Mouse (Mus musculus) layer of hippocampus, adult 2 months (tissue): Measurements from ENCODE around the gene B130006D01Rik. TPM values are rescaled to one million over a fixed set of nuclear protein-coding genes. Genes with fewer than 3 reads are reported as not detected.
A peak's percentile ranks its signal among the peaks of the same experiment; 100 is the strongest.

Experiments
- DNase-seq, 2 experiments: peaks; one replicate each; pipeline ENCODE4 v3.0.0; 2022; ENCODE audit warnings: low spot score in 2 of 2
- H3K27ac ChIP-seq: fragments of 200-600 bp; 2 replicates; pipeline ENCODE4 v1.8.1; 2022
- H3K4me3 ChIP-seq: fragments of 200-600 bp; 2 replicates; pipeline ENCODE4 v1.8.1; 2022; ENCODE audit warnings: mild to moderate bottlenecking
- CTCF ChIP-seq: fragments of 200-600 bp; conservative IDR thresholded peaks from 2 replicates; pipeline ENCODE4 v1.8.1; 2022; ENCODE audit warnings: antibody characterized with exemption, mild to moderate bottlenecking, moderate library complexity
- total RNA-seq, 2 experiments: library from RNA; stranded (reverse); gene quantifications; 2 replicates each; pipeline ENCODE4 v1.2.3; 2021

B130006D01Rik gene
- total RNA-seq, 2 experiments from 2014 or later: 1.8 to 2.3 TPM

DNA sequence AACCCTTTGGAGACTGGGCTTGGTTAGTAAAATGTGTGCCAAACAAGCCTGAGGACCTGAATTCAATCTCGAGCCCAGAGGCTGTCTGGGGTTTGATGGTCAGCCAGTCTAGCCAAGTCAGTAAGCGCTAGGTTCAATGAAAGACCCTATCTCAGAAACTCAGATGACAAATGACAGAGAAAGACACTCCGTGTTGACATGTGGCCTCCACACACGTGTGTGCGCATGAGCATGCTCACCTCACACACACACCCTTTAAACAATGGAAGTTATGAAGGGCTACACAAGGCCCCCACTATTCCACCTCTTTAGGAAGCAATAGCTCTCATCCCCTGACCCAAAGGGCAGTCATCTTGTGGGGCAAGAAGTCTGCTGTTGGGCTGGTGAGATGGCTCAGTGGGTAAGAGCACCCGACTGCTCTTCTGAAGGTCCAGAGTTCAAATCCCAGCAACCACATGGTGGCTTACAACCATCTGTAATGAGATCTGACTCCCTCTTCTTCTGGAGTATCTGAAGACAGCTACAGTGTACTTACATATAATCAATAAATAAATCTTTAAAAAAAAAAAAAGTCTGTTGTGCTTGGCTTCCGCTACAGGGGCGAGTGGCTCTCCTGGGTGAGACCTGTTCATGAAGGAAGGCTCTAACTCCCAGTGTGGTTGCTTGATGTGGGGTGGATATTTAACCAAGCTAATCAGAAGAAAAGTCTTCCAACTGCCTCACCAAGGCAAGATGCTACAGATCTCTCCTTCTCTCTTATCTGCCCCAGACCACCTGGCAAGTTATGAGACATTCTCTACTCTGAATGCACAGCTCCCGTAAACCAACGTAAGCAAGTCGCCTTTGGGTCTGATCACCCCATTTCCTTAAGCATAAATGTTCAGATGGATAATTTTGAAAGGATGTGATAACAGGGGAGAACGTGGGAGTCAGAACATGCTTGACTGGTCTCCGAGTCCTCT is 22.3 kb upstream of the B130006D01Rik start:
- TF ChIP-seq CTCF: no peak
- DNase-seq: no peak
- no peak overlapping the region for H3K27ac ChIP-seq
- H3K4me3 ChIP-seq: no peak overlapping the region

DNA sequence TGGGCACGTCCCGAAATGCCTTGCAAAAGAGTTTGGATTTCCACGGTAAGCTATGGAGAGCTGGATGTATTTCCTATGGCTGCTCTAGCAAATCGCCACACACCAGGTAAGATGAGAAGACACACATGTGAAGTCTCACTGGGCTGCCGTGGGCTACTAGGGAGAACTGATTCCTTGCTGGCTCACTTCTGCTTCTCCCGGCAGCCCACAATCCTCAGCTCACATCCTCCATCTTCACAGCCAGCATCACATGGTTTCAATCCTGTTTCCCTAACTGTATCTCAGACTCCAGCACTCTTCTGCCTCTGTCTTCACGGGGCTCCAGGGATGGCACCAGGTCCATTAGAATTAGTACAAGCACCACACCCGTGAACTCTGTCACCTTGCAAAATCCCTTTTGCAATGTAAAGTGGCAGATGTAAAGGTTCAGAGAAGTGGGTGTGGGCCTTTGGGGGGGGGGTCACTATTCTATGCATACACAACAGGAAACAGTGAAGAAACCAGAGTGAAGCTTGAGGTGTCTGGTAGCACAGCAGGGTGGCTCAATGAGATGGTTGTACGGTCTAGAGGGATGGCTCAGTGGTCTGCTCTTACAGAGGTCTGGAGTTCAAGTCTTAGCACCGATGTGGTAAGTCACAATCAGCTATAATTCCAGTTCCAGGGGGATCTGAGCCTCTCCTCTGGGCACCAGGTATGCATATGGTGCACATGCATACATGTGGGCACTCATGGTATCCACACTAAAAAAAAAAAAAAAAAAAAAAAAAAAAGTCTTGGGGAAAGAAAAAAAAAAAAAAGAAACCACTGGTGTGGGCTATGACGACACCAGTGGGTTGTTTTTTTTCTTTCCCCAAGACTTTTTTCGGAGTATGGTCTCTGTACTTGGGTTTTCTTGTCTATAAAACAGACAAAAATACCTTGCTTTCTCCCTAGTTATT is 19.1 kb upstream of the B130006D01Rik start:
- DNase-seq: no peak
- no peak for TF ChIP-seq CTCF
- H3K4me3 ChIP-seq: no peak overlapping the region
- no peak overlapping the region for H3K27ac ChIP-seq

DNA sequence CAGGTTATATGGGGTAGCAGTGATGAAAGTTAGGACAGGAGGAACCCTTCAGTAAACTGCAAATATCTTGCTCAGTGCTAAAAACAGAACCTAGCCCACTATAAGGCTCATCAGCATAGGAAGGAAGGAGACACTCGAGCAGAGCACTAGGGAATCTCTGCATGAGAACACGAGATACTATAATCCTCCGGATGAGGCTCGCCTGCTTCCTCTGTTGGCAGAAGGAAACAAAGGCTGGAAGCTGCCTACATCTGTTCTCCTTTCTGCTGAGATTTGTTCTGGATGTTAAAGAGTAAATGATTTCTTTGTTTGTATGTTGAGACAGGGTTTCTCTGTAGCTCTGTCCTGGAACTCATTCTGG is 18.4 kb upstream of the B130006D01Rik start:
- DNase-seq: peak; percentile 12 to 21

DNA sequence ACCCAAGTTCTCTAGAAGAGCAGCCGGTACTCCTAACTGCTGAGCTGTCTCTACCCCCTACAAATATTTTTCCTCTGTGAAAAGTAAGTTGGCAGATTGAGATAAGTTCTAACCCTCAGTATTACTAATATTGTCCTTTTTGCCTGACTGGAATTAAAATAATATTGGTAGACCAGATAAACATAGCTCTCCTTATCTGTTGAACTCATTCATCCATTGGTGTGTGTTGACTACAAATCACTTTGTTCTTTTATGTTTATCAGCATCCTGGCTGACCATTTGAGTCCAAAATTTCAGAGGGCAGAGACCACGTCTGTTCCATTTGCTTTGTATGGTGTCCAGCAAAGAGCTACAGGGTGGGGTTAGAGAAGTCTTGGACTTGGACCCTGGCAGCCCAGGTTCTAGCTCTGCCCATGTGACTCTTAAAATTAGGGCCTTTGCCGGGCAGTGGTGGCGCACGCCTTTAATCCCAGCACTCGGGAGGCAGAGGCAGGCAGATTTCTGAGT is 13.8 kb upstream of the B130006D01Rik start:
- no peak overlapping the region for H3K4me3 ChIP-seq
- no peak for DNase-seq
- no peak overlapping the region for H3K27ac ChIP-seq
- no peak for TF ChIP-seq CTCF

More for the DNA sequence above, 18.4 kb upstream of the B130006D01Rik start:
- Histone ChIP-seq H3K4me3 (no peak overlapping the region), H3K27ac (no peak overlapping the region)
- no peak for TF ChIP-seq CTCF

DNA sequence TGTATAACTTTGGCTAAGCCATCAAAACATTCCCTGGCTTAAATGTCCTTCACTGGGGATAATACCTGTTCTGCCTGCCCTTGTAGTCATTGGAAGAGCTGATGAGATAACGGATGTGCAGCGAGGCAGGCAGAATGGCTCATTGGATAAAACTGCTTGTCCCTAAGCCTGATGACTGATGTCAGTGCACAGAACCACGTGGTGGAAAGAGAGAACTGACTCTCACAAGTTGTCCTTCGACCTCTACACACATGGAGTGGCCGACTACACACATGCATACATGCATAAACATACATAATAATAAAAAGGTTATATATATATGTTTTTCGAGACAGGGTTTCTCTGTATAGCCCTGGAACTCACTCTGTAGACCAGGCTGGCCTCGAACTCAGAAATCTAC is 12.9 kb upstream of the B130006D01Rik start:
- DNase-seq: no peak
- Histone ChIP-seq H3K4me3 (no peak overlapping the region), H3K27ac (no peak overlapping the region)
- no peak for TF ChIP-seq CTCF

DNA sequence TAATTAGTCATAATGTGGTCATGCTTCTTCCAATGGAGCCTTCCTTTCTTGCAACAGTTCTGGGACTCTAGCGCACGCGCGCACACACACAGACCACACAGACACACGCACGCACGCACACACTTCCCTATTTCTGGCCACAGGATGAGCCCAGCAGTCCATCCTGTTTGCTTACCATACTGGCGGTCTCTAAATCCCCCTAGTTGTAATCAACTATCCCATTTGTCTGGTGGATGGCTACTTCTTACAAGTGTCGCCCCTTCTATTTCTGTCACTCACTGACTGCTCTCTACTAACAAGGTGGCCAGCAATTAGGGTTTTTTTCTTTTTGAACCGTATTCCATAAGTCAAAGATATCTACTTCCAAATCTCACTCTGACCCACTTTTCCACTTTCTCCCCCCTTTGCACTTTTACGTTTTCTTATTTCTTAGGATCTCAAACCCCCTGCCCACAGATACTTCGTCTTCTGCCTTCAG is 11.3 kb upstream of the B130006D01Rik start:
- DNase-seq: no peak
- peak overlapping the region; percentile 97 for H3K27ac ChIP-seq
- H3K4me3 ChIP-seq: peak overlapping the region; percentile 91
- TF ChIP-seq CTCF: no peak

DNA sequence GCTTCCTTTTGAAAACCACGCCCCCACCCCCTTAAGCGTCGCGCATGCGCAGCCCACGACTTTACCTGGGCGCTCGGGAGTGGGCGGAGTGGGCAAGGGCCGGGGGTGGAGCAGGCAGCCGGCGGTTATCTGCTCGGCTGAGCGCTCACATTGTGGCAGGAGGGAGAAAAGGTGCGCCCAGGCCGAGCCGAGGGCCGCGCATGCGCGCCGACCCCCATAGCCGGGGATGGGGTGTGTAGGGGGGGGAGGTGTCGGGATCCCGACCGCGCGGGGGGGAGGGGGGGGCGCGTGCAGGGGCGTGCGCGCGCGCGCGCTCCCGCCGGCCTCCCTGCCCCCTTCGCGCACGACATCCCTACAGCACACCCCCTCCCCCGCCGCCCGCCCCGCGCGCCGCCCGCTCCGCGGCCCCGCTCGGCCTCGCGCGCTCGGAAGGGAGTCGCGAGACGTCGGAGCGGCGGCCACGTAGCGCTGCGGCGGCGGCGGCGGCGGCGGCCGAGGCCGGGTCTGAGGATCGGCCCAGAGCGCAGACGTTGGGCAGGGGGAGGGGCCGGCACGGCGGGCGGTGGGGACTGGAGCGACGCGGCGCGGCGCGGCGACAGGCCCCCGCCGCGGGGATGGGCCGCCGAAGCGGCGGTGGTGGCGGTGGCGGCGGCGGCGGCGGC is 10.7 kb upstream of the B130006D01Rik start, which contains the start of gene Zfp652:
Gene Zfp652, plus strand, starts transcription at position 111 of the 662 bp plus-strand sequence.
- Histone ChIP-seq H3K4me3 (peak within 1 kb of the TSS; percentile 91), H3K27ac (peak within 1 kb of the TSS; percentile 97)
- peak; percentile 58 to 68 for DNase-seq
- TF ChIP-seq CTCF: no peak

DNA sequence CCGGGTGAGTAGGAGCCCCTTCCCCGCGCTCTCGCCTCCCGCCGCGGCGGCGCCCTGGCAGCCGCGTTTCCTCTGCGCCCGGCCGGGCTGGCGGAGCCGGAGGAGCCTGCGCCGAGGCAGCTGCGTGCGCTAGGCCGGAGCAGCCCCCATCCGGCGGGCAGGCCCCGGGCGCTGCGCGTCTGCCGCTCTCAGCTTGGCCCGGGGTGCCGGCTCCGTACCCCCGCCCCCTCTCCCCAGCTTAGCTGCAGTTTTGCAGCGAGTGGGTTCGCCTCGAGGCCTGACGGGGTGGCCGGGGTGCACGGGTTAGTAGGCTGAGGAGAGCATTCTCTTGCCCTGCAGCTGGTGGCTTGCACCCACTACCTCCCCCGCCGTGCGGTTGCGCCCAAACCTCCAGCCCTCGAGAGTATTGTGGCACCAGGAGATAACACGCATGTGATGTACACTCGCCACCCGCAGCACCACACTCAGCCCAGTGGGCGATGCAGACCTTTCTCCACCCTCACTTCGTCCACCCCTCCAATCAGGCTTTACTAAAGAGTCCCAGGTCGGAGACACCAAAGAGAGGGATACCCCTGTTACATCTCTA is 10.1 kb upstream of the B130006D01Rik start:
- Histone ChIP-seq H3K4me3 (peak overlapping the region; percentile 91), H3K27ac (peak overlapping the region; percentile 97)
- no peak for TF ChIP-seq CTCF
- peak; percentile 26 to 40 for DNase-seq

DNA sequence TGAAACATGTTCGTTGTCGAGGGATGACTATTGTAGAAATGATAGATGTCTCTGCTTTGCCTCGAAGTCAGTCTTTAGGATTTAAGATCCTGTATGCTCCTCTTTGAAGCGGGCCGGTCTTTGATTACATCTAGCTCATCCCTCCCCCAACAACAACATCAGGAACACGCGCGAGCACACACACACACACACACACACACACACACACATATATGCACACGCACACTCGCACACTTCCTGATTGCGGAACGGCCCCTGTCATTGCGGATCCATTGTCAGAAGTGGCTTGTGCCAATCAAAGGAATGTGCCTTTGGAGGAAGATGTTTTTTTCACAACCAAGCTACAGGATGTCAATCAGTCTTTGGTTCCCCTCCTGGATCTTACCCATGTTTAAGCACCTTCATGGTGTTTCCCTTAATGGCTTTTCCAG is 9.6 kb upstream of the B130006D01Rik start:
- no peak for TF ChIP-seq CTCF
- peak overlapping the region; percentile 97 for H3K27ac ChIP-seq
- DNase-seq: no peak
- H3K4me3 ChIP-seq: peak overlapping the region; percentile 91

DNA sequence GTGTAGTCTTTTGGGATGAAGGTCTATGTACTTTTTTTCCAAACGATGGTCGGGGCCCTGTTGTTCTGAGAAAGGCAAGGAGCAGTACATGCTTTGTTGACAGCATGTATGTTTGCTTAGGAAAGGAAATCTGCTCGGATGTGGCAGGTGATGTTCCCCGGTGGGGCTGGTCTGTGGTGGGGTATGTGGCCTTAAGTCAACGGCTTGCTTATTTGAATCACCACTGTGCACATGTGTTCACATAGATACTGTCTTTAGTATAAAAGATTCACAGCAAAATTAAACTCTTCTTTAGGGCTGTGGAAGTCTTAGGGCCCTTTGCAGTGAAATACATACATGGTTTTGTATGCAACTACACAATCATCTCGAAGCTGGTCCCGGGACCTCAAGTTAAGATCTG is 9.0 kb upstream of the B130006D01Rik start:
- TF ChIP-seq CTCF: no peak
- no peak for DNase-seq

DNA sequence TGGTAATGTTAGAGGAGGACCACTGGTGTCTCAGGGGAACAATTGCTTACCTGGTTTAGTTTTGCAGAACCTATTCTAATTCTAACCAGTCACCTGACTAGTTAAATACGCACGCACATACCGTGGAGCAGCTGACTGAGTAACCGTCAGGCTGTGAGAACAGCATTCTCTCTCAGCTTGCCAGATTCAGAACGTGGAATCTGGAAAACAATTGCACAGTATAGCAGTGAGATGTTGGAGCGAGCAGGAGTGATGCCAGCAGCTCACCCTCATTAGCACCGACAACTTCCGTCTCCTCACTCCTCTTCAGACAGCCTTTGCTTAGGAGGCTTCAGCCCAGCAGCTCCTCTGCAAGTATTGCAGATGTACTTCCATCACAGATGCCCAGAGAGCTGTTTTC is 7.3 kb upstream of the B130006D01Rik start:
- DNase-seq: peak in 1 of 2 experiments; percentile 13

More for the DNA sequence above, 9.0 kb upstream of the B130006D01Rik start:
- peak overlapping the region; percentile 61 for H3K27ac ChIP-seq
- H3K4me3 ChIP-seq: peak overlapping the region; percentile 91

DNA sequence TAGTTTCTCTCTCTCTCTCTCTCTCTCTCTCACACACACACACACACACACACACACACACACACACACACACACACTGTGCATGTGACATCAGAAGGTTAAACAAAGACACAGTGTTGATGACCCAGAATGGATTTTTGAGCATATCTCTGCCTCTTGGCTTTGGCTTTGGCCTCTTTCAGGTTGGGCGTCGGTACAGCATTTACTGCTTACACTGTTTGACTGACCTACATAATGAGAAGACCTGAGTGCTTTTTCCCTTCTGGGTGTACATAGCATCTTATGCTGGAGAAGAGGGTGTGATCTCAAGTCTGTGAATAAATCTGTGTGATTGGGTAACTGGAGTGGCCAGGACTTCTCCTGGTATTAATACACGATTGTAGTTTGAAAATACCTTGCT is 4.0 kb upstream of the B130006D01Rik start:
- no peak for TF ChIP-seq CTCF
- DNase-seq: no peak
- H3K4me3 ChIP-seq: no peak overlapping the region

More for the DNA sequence above, 7.3 kb upstream of the B130006D01Rik start:
- H3K27ac ChIP-seq: peak overlapping the region; percentile 7; the same call in 1 of the 2 replicates
- H3K4me3 ChIP-seq: peak overlapping the region; percentile 8; the same call in 1 of the 2 replicates
- no peak for TF ChIP-seq CTCF

More for the DNA sequence above, 4.0 kb upstream of the B130006D01Rik start:
- H3K27ac ChIP-seq: no peak overlapping the region
